ENCODE assay signal across 26 mouse cellular contexts in genomic region chr16:5295238-5295637, GRCm38 (mm10). TPM values are rescaled to one million over a fixed set of nuclear protein-coding genes. Genes with fewer than 3 reads are reported as not detected.
DNase-seq lines count a peak whose midpoint lies in the region; ATAC-seq and TF ChIP-seq lines count a peak whose summit lies in the region.
"Had no signal": no experiment of that assay in that cellular context is flagged by ENCODE, and none has a peak within 500 bp of the region (broad histone marks: within the 10 kb centered on the region; RNA-seq: fewer than 3 reads in every experiment).

No protein-coding gene starts in this region.

- ATAC-seq in intestine, embryonic 14.5 days (replicated peaks; ENCODE audit: low FRiP score, low TSS enrichment, low read depth): no peak
- ATAC-seq in midbrain, embryonic 14.5 days (ENCODE audit: low FRiP score, low TSS enrichment): no peak
- ATAC-seq: forebrain, embryonic 15.5 days; inflammation-experienced regulatory T-cells, adult 6 months; midbrain, embryonic 13.5 days had no signal

- DNase-seq in heart, postnatal 4 days: peak; percentile 11
- DNase-seq in heart, adult 2 months: no peak
- DNase-seq in adrenal gland, postnatal 10 days: peak; percentile 49
- peak; percentile 41 for DNase-seq in intestine, embryonic 14.5 days (ENCODE audit: low spot score)
- peak; percentile 20 for DNase-seq in limb, embryonic 10.5 days (ENCODE audit: low spot score)
- no peak for DNase-seq in spleen, postnatal 14 days (ENCODE audit: low spot score in 2 of 2)
- no peak for DNase-seq in midbrain, embryonic 14.5 days
- DNase-seq: cerebellum, adult 18-20 months; cerebellum, postnatal 25 days; gastrocnemius, postnatal 25 days; heart, adult 18-20 months; kidney, adult 9 months; kidney, postnatal 10 days; layer of hippocampus, adult 9-11 months; liver; lung, adult 2 months; lung, postnatal 10 days; right cerebral cortex, postnatal 25 days; thymus, adult 2 months; thymus, postnatal 36 days had no signal

- H3K9me3 ChIP-seq in intestine, embryonic 14.5 days (ENCODE audit: control insufficient read depth, low read length): no peaks in the 10 kb centered on the region
- H3K9me3 ChIP-seq in limb, embryonic 10.5 days (replicated peaks): no peaks in the 10 kb centered on the region
- H3K9me3 ChIP-seq in midbrain, embryonic 14.5 days (ENCODE audit: control insufficient read depth, low read length): no peaks in the 10 kb centered on the region
- H3K9me3 ChIP-seq: forebrain, embryonic 15.5 days; hindbrain, embryonic 15.5 days; midbrain, embryonic 13.5 days had no signal

- H3K4me2 ChIP-seq in intestine, embryonic 14.5 days (ENCODE audit: low read length): no peak overlapping the region
- H3K4me2 ChIP-seq in midbrain, embryonic 14.5 days (ENCODE audit: low read length): no peak overlapping the region
- H3K4me2 ChIP-seq: forebrain, embryonic 15.5 days; hindbrain, embryonic 15.5 days; midbrain, embryonic 13.5 days had no signal

- H3K9ac ChIP-seq in heart, adult 2 months (ENCODE audit: low read depth, low read length): no peak overlapping the region
- H3K9ac ChIP-seq in intestine, embryonic 14.5 days (ENCODE audit: low read length): no peak overlapping the region
- H3K9ac ChIP-seq in midbrain, embryonic 14.5 days (replicated peaks; ENCODE audit: low read length): no peak overlapping the region
- H3K9ac ChIP-seq: forebrain, embryonic 15.5 days; hindbrain, embryonic 15.5 days; liver, embryonic 14.5 days; midbrain, embryonic 13.5 days had no signal

- intact Hi-C loops in heart, adult 2 months (cut with DNase I): no loop called here

- no peaks in the 10 kb centered on the region for H3K79me2 ChIP-seq in heart, adult 2 months (replicated peaks; ENCODE audit: control insufficient read depth, insufficient read depth, low read length)

- H3K4me1 ChIP-seq in heart, adult 2 months (ENCODE audit: control insufficient read depth, insufficient read depth, low read length): no peaks in the 10 kb centered on the region
- H3K4me1 ChIP-seq in intestine, embryonic 14.5 days (replicated peaks; ENCODE audit: control insufficient read depth, insufficient read depth, low read length): no peaks in the 10 kb centered on the region
- H3K4me1 ChIP-seq in limb, embryonic 10.5 days: no peaks in the 10 kb centered on the region
- no peaks in the 10 kb centered on the region for H3K4me1 ChIP-seq in midbrain, embryonic 14.5 days (ENCODE audit: control insufficient read depth, insufficient read depth, low read length)
- H3K4me1 ChIP-seq: forebrain, embryonic 15.5 days; hindbrain, embryonic 15.5 days; midbrain, embryonic 13.5 days had no signal

- H3K27ac ChIP-seq in heart, adult 2 months: no peak overlapping the region
- H3K27ac ChIP-seq in intestine, embryonic 14.5 days (ENCODE audit: low read depth): no peak overlapping the region
- H3K27ac ChIP-seq in limb, embryonic 10.5 days: no peak overlapping the region
- H3K27ac ChIP-seq in midbrain, embryonic 14.5 days (replicated peaks; ENCODE audit: low read depth, low read length): no peak overlapping the region
- H3K27ac ChIP-seq: forebrain, embryonic 15.5 days; hindbrain, embryonic 15.5 days; liver, embryonic 14.5 days; macrophage; midbrain, embryonic 13.5 days had no signal

- H3K36me3 ChIP-seq in heart, adult 2 months (ENCODE audit: control insufficient read depth, insufficient read depth, low read length): no peaks in the 10 kb centered on the region
- no peaks in the 10 kb centered on the region for H3K36me3 ChIP-seq in intestine, embryonic 14.5 days (ENCODE audit: control insufficient read depth, insufficient read depth, low read length)
- H3K36me3 ChIP-seq in limb, embryonic 10.5 days: no peaks in the 10 kb centered on the region
- no peaks in the 10 kb centered on the region for H3K36me3 ChIP-seq in midbrain, embryonic 14.5 days (ENCODE audit: control insufficient read depth, insufficient read depth, low read length)
- H3K36me3 ChIP-seq: forebrain, embryonic 15.5 days; hindbrain, embryonic 15.5 days; midbrain, embryonic 13.5 days had no signal

- no peak for TF ChIP-seq EP300 in heart, adult 2 months (IDR thresholded peaks at IDR 0.05; ENCODE audit: insufficient read depth, low read depth, low read length)

- 31% methylated on average over 5 of the region's 5 CpGs for WGBS in heart, adult 2 months
- 72% methylated on average over 5 of the region's 5 CpGs for WGBS in intestine, embryonic 14.5 days
- WGBS in limb, embryonic 10.5 days: 85% methylated on average over 5 of the region's 5 CpGs
- 73% methylated on average over 5 of the region's 5 CpGs for WGBS in midbrain, embryonic 14.5 days

- no peaks in the 10 kb centered on the region for H3K27me3 ChIP-seq in heart, adult 2 months (ENCODE audit: control insufficient read depth, insufficient read depth, low read length)
- no peaks in the 10 kb centered on the region for H3K27me3 ChIP-seq in intestine, embryonic 14.5 days (replicated peaks; ENCODE audit: control insufficient read depth, insufficient read depth, low read length)
- no peaks in the 10 kb centered on the region for H3K27me3 ChIP-seq in limb, embryonic 10.5 days (ENCODE audit: low read depth, poor library complexity, severe bottlenecking)
- no peaks in the 10 kb centered on the region for H3K27me3 ChIP-seq in midbrain, embryonic 14.5 days (ENCODE audit: control insufficient read depth, insufficient read depth, low read length)
- H3K27me3 ChIP-seq: forebrain, embryonic 15.5 days; hindbrain, embryonic 15.5 days; midbrain, embryonic 13.5 days had no signal

- no peak for TF ChIP-seq CTCF in heart, adult 2 months (IDR thresholded peaks at IDR 0.05)

- H3K4me3 ChIP-seq in heart, adult 2 months: no peak overlapping the region
- no peak overlapping the region for H3K4me3 ChIP-seq in intestine, embryonic 14.5 days (ENCODE audit: low read depth, low read length)
- H3K4me3 ChIP-seq in limb, embryonic 10.5 days: no peak overlapping the region
- H3K4me3 ChIP-seq in midbrain, embryonic 14.5 days (replicated peaks; ENCODE audit: low read depth, low read length): no peak overlapping the region
- H3K4me3 ChIP-seq: forebrain, embryonic 15.5 days; hindbrain, embryonic 15.5 days; midbrain, embryonic 13.5 days had no signal

- TF ChIP-seq POLR2A in heart, adult 2 months (IDR thresholded peaks at IDR 0.05; ENCODE audit: insufficient read depth, low read depth, low read length): no peak

RNA-seq across cellular contexts. Expression of gene Eef2kmt, which starts 39.5 kb away (rescaled TPM):
- 10 to 100 TPM; 13.0 to 13.7 TPM for total RNA-seq in heart, postnatal 4 days (2021)
- total RNA-seq in heart, adult 2 months (2021): 1 to 10 TPM; 6.9 to 8.2 TPM
- 27.9 and 29.7 TPM in 2 replicates for polyA plus RNA-seq in heart, adult 2 months (2012; rRNA removed)
- 10 to 100 TPM; 30.4 to 36.6 TPM for total RNA-seq in adrenal gland, postnatal 10 days (2021)
- 42.1 and 42.8 TPM in 2 replicates for polyA plus RNA-seq in intestine, embryonic 14.5 days (2014; fragmentation: Nextera tagmentation; extraction: Ambion mirVana)
- 18.2 and 19.4 TPM in 2 replicates for polyA plus RNA-seq in limb, embryonic 10.5 days (2016; fragmentation: Nextera tagmentation; extraction: Ambion mirVana)
- 3.9 and 8.3 TPM in 2 replicates for polyA plus RNA-seq in midbrain, embryonic 14.5 days (2014; fragmentation: Nextera tagmentation; extraction: Ambion mirVana)

Comparison
In these comparisons a context has a peak if more than half of its experiments do, and no peak if none do; other contexts are left out.
1. DNase-seq: peak in heart, postnatal 4 days (single experiment), adrenal gland, postnatal 10 days (single experiment), intestine, embryonic 14.5 days (single experiment) and limb, embryonic 10.5 days (single experiment); none in heart, adult 2 months (0 of 2), spleen, postnatal 14 days (0 of 2) and midbrain, embryonic 14.5 days (single experiment).